Mouse (Mus musculus) ovary, postnatal 36 days (tissue): ENCODE results near the gene Aox2.
A peak's percentile ranks its signal among the peaks of the same experiment; 100 is the strongest.

Experiments used
- DNase-seq: peaks from one replicate; pipeline ENCODE4 v3.0.0; 2022; ENCODE audit warnings: low spot score, mixed read lengths

The Aox2 gene

DNA sequence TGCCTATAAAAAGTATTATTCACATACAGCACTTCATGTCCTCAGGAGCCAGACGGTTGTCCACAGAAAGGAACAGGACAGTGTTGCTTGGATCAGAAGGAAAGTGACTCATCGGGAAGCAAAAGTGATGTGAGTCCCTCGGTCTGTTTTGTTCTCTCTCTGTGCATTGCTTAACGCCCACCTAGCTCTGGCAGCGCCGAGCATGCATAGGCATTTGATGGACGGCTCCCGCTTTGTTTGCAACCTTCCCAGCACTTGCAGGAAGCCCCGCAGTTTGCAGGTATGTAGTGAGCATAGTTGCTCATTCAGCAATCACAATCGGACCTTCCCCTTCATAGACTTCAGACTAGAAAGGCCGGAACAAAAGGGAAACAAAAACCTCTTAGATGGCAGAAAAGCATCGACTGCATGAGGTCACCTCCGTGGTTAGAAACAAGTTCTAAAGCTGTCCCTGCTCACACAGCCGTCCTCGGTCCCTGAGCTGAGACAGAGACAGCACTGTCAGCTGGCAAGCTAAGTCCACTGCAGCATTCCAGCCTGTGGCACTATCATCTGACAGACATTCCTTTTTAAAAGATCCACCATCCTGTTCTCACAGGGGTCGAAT lies 11.8 kb downstream of the Aox2 start:
- DNase-seq, result no peak

DNA sequence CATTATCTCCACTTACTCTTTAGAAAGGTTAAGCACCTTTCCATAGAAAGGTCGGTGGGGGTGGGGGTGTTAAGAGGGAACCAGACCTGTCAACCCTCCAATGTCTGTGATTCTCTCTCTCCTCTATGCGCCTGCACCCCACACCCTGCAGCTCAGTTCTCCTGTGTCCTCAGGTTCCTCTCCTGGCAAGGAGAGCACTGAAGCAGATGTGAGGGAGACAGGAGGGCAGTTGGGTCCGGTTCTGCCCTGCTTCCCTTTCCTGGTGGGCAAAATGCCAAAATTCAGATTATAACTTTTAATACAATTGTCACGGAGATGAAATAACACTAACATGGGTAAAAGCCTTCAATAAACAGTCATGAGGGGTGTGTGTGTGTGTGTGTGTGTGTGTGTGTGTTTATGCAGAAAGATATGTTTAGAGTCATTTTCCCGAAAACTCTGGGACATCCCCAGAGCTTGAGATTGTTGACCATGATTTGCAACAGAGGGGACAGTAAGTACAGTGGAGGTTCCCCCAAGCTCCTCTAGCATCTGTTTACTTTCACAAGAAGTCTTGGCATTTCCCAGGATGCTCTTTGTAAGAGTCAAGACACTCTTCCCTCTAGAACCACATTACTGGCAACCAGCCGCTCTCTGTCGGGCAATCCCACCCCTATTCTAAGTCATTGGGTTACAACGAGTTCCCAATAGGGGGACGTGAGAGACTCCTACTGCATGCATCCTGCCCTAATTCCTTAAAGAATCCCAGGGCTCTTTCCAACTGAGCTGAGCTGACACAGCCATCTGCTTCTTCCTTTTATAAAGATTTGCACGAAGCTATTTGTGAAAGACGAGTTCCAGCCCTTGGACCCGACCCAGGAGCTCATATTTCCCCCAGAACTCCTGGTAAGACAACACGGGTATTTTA lies 13.5 kb downstream of the Aox2 start:
- DNase-seq, result no peak

DNA sequence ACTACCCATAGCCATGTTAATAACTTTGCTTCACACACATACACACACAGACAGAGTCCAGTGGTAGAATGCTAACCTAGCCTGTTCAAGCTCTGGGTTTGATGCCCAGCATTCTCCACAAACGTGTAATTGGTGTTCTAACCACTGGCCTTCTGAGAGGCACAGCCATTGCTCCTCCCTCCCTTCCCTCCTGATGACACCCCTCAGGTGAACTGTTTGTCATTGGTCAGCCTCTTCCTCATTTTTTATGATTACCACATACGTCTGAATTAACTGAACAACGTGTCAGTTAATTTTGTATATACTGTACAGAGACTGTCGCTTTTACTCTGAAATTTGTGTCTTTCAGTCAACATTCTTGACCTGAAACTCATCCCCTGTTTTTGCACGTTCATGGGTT lies 16.6 kb downstream of the Aox2 start:
- DNase-seq, result no peak

DNA sequence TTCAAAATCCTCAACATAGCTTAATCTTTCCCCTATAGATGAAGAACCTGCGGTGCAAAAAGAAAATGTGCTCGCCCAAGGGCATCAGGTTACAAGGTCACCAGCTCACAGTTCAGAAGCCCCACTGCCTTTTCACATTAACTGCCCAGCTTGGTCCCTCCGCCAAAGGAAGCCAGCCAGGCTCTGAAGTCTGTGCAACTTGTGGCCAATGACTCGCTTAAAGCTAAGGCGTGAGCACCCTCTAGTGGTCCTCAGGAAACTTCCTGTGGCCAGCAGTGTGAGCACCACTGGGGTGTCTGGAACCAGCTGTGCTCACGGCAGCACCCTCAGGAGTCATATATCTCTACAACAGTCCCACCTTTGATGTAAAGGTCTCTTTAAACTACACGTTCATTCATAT lies 18.2 kb downstream of the Aox2 start:
- DNase-seq, result peak; percentile 69

DNA sequence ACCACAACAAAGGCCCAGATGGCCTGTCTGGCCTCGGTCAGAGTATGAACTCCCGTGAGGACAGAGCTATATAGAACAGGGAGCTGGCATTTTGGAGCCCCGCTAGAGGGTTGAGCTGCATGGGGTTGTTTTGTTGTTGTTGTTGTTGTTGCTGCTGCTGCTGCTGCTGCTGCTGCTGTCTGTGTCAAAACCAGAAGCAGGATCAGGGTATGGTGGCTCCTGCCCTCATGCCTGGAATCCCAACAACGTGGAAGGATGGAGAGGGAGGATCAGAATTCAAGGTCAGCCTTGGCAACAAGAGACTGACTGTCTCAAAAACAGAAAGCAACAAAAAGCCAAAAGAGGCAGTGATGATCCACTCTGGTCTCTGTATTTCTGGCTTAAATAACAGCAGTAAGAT lies 18.7 kb downstream of the Aox2 start:
- DNase-seq, result no peak

DNA sequence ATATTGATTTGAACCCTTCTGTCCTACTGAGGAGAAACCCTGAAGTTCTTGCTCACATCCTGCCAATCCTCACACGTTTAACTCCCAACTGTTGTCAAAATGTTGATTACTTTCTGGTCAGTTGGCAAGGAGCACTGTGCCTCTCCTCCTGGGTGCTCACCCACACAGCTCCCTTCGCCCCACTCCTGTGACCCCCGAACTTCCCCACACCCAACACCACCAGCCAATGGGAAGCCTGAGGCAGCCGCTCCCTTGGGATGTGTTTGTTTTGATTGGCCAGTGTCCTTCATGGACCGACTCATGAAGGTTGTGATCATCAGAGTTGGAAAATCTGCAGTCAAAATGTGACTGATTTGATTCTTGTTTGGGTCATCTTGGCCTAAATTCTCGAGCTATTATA lies 20.2 kb downstream of the Aox2 start:
- peak; percentile 51 for DNase-seq

DNA sequence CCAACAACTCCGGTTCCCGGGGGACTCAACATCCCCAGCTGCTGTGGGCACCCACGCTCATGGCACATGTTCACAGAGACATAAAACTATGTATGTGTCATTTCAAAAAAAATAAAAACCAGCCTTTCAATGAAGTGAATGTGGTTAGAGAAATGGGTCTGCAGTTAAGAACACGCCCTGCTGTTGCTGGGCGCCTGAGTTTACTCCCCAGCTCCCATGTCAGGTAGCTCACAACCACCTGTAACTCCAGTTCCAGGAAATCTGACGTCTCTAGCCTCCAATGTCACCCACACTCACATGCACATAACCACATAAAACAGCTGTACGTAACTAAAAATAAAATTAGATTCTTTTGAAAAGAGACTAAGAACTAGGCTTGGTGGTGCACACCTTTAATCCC lies 22.9 kb downstream of the Aox2 start:
- DNase-seq, result no peak

DNA sequence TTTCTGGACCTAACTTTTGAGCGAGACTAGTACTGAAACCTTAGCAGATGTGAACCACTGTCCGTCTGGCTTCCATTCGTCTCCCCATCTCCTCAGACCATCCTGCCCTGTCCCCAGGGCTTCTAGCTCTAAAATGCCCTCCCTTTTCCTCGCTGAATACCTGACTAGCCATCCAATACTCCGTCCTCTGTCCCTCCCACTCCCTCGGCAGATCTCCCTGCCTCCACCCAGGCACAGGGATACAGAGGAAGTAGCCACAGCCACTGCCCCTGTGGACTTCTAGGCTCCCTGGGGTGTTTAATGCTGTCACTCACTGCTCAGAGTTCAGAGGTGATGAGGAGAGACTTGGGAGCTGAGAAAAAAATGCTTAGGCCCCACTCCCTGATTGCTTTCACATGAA lies 23.9 kb downstream of the Aox2 start:
- no peak for DNase-seq

DNA sequence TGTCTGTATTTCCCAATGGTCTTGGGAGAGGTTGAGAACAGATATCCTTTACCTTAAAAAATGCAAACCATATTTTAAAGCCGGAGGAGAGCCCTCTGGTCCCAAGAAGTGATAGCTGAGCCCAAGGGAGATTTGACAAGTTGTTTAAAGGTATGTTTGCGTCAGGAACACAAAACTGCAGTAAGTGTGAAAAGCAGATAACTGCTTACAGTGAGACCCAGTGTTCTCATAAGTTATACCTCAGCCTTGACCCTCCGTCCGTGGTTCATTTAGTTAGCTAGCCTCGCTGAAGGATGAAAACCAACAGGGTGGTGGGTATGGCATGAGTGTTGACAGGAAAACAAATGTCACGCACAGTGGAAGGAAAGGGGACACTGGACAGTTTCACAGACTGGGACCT lies 24.9 kb downstream of the Aox2 start:
- no peak for DNase-seq

DNA sequence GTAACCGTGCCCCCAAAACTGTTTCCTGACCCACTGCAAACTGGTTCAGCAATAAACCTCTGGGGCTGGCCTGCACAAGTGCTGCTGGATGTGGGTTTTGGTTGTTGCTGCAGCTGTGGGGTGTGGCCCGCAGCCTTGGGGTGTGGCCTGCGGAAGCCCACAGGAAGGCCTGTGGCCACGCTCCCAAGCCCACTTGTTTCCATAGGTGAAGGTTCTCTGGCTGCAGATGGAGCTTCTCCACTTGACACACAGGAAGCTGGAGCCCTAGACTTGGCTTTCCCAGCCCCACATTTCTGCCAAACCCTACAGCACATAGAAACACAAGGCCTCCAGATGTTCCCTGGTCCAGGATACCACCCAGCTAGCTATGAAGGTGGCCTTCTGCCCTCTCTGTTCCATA lies 25.6 kb downstream of the Aox2 start:
- DNase-seq, result no peak

DNA sequence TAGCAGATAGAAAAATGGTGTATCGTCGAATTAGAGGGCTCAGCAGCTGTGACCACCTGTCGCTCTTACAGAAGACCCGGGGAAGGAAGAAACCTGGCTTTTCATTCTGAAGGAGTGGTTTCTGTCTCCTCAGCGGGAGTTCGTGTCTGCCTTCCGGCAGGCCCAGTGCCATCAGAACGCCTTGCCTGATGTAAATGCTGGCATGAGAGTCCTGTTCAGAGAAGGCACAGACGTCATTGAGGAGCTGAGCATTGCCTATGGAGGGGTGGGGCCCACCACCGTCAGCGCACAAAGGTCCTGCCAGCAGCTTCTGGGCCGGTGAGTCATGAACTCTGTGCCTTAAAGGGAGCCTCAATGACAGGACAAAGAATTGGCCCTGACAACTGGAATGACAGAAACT lies 26.2 kb downstream of the Aox2 start:
- no peak for DNase-seq

DNA sequence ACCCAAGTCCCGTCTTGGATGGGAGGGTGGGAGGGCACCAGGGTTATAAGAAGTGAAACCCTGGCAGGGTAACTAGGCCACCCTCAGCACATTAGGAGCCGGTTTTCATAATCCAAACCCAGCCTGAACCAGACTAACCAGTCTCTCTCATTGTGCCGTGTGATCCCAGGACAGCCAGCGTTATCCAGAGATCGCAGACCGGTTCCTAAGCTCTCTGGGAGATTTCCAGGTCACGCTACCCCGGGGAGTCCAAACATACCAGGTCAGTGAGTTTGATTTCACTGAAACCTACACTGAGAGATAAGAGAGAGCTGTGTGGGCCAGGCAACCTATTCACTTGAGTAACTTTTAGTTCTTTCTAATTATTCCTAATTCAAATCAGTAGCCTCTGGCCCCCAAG lies 29.1 kb downstream of the Aox2 start:
- peak; percentile 68 for DNase-seq

DNA sequence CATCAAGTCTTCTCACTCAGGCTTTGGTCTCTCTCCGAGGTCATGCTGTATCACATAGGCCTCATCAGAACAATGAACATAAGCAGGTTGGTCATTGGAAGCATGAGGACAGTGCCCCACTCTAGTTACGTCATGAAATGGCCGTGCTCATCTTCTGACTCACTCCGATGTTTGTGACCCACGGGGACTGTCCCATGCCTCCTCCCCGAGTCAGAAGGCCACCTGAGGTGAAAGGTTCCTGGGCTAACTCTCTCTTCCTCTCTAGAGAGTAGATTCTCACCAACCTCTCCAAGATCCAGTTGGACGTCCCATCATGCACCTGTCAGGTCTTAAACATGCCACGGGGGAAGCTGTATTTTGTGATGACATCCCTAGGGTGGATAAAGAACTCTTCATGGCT lies 30.5 kb downstream of the Aox2 start:
- DNase-seq, result no peak

DNA sequence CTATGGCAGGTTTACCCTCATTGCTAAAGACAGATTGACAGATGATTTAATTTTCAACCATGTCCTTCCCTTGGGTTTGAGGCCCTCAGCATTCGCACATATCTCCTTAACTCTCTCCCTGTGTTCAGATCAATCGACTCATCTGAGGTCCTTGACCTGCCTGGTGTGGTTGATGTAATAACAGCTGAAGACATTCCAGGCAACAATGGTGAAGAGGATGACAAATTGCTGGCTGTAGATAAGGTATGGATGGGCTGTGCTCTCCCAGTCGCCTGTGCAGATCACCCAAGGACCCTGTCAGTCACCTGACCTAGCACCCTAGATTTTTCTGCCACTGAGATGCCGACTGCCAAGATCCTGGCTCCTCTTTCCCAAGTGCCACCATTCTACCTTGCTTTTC lies 31.7 kb downstream of the Aox2 start:
- DNase-seq, result no peak

DNA sequence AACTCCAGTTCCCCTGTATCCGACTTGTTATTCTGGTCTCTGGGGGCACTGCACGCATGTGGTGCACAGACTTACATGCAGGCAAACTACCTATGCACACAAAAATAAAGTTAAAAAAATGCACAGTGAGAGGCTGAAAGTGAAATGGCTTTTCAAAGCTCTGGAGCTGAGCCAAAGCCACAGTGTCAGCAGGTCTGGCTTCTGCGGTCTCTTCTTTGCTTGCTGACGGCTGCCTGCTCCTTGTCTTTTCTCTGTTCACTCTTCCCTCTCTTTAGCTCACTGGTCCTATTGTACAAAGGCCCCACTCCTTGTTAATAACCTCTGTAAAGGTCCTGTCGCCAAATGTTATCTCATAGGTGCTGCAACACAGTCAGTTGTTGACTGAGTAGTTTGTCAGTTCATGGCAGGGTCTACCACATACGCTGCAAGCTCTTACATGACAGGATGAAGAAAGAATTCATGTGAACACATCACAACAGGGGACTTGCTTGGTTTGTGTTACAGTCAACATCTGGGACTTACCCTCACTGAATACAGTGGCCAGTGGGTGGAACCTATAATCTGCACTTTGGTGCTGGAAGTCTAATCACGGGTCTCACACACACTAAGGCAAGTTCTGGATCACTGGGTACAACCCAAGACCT lies 33.2 kb downstream of the Aox2 start:
- DNase-seq, result no peak

DNA sequence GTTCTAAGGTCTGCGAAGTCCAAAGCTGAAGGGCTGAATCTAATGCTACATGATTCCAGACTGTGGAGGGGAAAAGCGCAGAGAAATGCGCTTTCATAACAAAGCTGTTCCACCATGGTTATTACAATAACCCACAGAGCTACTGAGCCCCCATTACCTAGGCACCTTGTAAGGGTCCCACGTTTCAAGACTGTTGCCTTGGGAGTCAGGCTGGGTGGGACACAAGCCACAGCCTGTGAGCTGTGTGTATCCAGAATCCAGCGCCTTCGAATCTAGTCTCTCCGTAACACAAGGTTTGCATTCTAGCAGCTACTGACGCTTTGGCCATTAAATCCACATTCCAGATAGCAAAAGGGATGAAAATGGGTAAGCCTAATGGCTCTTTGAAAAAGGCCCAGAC lies 35.0 kb downstream of the Aox2 start:
- DNase-seq, result no peak

DNA sequence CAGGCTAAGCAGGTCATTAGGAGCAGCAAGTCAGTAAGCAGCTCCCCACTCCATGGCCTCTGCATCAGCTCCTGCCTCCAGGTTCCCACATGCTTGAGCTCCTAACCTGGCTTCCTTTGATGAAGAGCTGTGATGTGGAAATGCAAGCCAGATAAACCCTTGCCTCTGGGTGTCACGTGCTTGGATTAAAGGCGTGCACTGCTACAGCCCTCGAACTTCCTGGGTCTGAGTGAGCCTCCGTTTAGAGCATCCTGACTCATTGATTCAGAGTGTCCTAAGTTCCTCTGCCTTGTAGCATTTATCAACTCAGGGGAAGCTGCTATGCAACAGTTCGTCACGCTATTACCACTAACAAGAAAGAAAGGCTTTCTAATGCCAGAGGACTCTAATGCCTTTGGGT lies 37.4 kb downstream of the Aox2 start:
- DNase-seq, result no peak

DNA sequence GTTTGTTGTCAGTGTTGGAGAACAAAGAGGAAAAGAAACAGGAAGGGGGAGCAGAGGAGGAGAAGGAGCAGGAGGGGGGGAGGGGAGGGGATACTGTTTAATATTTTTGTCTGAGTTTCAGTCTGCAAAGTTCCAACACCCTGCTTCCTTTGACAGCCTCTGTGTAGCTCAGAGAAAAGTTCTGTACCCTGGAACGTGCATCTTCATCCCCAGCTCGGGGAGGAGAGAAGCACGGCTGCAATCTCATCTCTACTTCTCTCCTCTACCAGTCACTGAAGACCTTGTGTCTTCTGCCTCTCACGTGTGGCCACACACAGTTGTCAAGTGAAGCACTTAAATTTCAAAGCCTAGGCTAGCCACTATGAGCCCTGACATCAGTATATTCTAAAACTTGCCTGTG lies 55.1 kb downstream of the Aox2 start:
- no peak for DNase-seq

DNA sequence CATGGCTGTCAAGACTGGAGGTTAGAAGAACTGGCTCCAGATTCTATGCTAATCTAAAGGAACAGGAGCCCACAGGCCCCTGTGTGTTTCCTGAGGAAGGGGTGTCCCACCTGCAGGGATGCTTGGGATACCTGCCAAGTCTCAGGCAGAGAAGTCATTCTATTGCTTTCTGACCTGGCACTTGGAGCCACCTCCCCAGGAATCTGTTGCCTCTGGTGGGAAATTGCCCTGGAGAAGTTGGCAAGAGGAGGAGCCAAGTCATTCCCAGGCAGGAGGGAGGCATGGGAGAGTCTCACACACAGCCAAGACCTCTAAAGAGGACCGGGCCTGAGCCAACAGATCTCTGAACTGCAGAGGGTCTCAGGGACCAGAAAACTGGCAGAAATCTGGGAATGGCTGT lies 61.8 kb downstream of the Aox2 start:
- DNase-seq, result no peak

DNA sequence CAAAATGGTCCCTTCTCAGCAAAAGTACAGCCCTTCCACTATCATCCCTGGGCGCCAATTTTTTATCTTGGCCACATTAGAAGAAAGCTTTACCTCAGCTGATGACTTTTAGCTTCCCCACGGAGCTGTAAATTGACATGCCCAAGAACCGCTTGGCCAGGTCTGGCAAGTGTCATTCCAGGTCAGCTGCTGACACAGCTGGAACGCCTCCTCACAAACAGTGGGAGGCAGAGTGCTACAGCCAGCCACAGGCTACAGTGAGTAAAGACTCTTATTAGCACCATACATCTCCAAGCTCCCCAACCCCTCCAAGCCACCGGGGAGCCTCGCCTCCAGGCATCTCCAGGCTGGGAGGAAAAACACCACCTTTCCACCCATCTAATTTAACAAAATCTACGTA lies 63.5 kb downstream of the Aox2 start:
- no peak for DNase-seq

DNA sequence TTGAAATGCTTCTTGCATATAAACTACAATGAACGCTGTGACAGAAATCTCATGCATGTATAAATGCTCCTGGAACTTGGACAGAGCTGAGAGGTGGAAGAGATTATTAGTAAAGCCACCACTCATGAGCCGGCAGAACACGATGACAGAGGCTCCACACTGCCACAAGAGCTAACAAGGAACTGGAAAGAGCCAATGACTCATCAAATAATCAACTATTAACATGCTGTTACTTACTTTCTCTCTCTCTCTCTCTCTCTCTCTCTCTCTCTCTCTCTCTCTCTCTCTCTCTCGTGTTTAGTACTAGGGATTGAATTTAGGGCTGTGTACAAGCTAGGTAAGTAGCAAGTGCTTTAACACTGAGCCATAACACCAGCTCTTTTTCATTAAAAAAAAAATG lies 65.7 kb downstream of the Aox2 start:
- no peak for DNase-seq

DNA sequence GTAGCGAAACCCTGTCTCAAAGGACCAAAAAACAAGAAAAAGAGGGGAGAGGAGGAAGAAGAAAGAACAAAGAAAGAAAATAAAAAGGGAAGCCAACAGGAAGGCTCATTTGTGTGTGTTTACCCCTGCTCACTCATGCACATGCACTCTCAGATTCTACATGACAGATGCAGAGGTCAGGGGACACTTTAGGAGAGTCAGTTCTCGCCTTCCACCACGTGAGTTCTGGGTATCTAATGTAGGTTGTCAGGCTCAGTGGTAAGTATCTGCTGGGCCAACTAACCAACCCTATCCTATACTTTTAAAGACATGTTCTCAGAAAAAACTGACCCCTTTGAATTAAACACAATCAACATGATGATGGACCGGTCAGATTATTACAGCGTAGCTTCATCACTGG lies 66.4 kb downstream of the Aox2 start:
- no peak for DNase-seq

DNA sequence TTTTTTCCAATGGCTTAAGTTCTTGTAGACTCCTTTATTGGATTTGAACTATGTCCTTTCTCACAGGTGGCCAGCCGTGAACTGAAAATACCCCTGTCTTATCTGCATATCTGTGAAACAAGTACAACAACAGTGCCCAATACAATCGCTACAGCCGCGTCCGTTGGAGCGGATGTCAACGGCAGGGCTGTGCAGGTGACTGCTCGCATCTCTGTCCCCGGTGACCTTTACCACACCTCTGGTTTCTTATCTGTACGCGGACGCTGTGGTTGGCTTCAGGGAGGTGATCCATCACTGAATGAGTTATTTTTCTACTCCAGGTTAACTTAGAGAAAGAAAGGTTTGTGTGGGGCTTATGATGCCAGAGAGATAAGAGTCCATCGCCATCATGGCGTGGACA lies 68.0 kb downstream of the Aox2 start:
- DNase-seq, result no peak
